Mouse (Mus musculus): ENCODE results near the gene Zfp941. TPM values are rescaled to one million over a fixed set of nuclear protein-coding genes. Genes with fewer than 3 reads are reported as not detected.

Zfp941 gene
- total and polyA plus RNA-seq, 3 experiments: 0.34 TPM; not detected in 2

- in situ Hi-C loops (cut with MboI; ENCODE audit: low pct_ligation_motif_present, low pct_unique_long_range_greater_than_20kb, low sequenced_read_pairs) (loop anchor here (25.0 kb wide), 1 partner anchor 600 kb away; no protein-coding TSS in a partner anchor), dilution Hi-C loops (cut with MboI; ENCODE audit: extremely low pct_ligation_motif_present, extremely low pct_unique_long_range_greater_than_20kb, low sequenced_read_pairs) (no loop called here)
- Histone ChIP-seq H3K4me1 (ENCODE audit: control insufficient read depth in 1 of 2, insufficient read depth in 2 of 2) (no peaks in the 10 kb centered on the region), H3K36me3 (replicated peaks in 1 of 2; ENCODE audit: control insufficient read depth in 1 of 2, insufficient read depth in 1 of 2, low read length in 1 of 2) (no peaks in the 10 kb centered on the region), H3K4me3 (replicated peaks in 1 of 3; ENCODE audit: low read depth in 2 of 3, low read length in 2 of 3, poor library complexity in 1 of 3) (no peak within 1 kb of the TSS), H3K79me2 (replicated peaks; ENCODE audit: control insufficient read depth, extremely low read depth, insufficient read depth, poor library complexity, severe bottlenecking) (no peaks in the 10 kb centered on the region), H3K4me2 (ENCODE audit: insufficient read depth, low read depth, poor library complexity, severe bottlenecking) (no peak within 1 kb of the TSS), H3K27ac (ENCODE audit: insufficient read depth, low read depth) (no peak within 1 kb of the TSS), H3K9me3 (replicated peaks; ENCODE audit: low read length) (peaks cover 2% of the 10 kb centered on the region), H3K9ac (ENCODE audit: insufficient read depth, low read depth) (no peak within 1 kb of the TSS), H3K27me3 (replicated peaks) (peaks cover 50% of the 10 kb centered on the region)
- no peak for DNase-seq (ENCODE audit: extremely low read depth)
- TF ChIP-seq BHLHE40 (IDR thresholded peaks at IDR 0.05; ENCODE audit: low read depth, low read length) (no peak), USF2 (conservative IDR thresholded peaks at IDR 0.05; ENCODE audit: low read depth, low read length) (no peak), ETS1 (conservative IDR thresholded peaks at IDR 0.05; ENCODE audit: low read depth, low read length) (no peak), POLR2A (IDR thresholded peaks at IDR 0.05; ENCODE audit: low read depth, low read length) (no peak), RCOR1 (conservative IDR thresholded peaks at IDR 0.05; ENCODE audit: low read depth, low read length) (no peak), SIN3A (IDR thresholded peaks at IDR 0.05; ENCODE audit: low read length) (no peak), EP300 (IDR thresholded peaks at IDR 0.05; ENCODE audit: low read length) (no peak), PAX5 (IDR thresholded peaks at IDR 0.05; ENCODE audit: low read length) (no peak), MEF2A (IDR thresholded peaks at IDR 0.05; ENCODE audit: borderline replicate concordance, low read depth, low read length) (no peak), KAT2A (IDR thresholded peaks at IDR 0.05; ENCODE audit: insufficient replicate concordance, low read length) (no peak), POLR2AphosphoS2 (IDR thresholded peaks at IDR 0.05; ENCODE audit: low read depth, low read length) (no peak), CHD2 (IDR thresholded peaks at IDR 0.05; ENCODE audit: low read length) (no peak), MAFK (IDR thresholded peaks at IDR 0.05; ENCODE audit: insufficient replicate concordance, low read length) (no peak), ZKSCAN1 (IDR thresholded peaks at IDR 0.05; ENCODE audit: borderline replicate concordance, low read depth, low read length) (no peak), IRF4 (IDR thresholded peaks at IDR 0.05; ENCODE audit: low read depth, low read length) (no peak), CHD1 (IDR thresholded peaks at IDR 0.05; ENCODE audit: low read depth, low read length) (no peak), JUN (IDR thresholded peaks at IDR 0.05; ENCODE audit: insufficient read depth, low read depth, low read length) (no peak), E2F4 (IDR thresholded peaks at IDR 0.05; ENCODE audit: insufficient replicate concordance, low read depth, low read length) (no peak), ZNF384 (IDR thresholded peaks at IDR 0.05; ENCODE audit: low read depth, low read length) (no peak), MAZ (IDR thresholded peaks at IDR 0.05; ENCODE audit: low read depth, low read length) (no peak)
These were observed 34.4 kb downstream of the Zfp941 start, which contains the start of gene Syce1 for GRCm38 (mm10) chr7:140787406-140788052. Gene Syce1, minus strand, starts transcription at chr7:140787852.

- Histone ChIP-seq H3K79me2 (replicated peaks; ENCODE audit: control insufficient read depth, extremely low read depth, insufficient read depth, poor library complexity, severe bottlenecking) (no peaks in the 10 kb centered on the region), H3K9me3 (replicated peaks; ENCODE audit: low read length) (no peaks in the 10 kb centered on the region), H3K36me3 (replicated peaks in 1 of 2; ENCODE audit: control insufficient read depth in 1 of 2, insufficient read depth in 1 of 2, low read length in 1 of 2) (no peaks in the 10 kb centered on the region), H3K4me1 (ENCODE audit: control insufficient read depth in 1 of 2, insufficient read depth in 2 of 2) (no peaks in the 10 kb centered on the region), H3K9ac (ENCODE audit: insufficient read depth, low read depth) (no peak overlapping the region), H3K4me3 (replicated peaks in 1 of 3; ENCODE audit: low read depth in 2 of 3, low read length in 2 of 3, poor library complexity in 1 of 3) (no peak overlapping the region), H3K4me2 (ENCODE audit: insufficient read depth, low read depth, poor library complexity, severe bottlenecking) (no peak overlapping the region), H3K27me3 (replicated peaks) (peaks cover 71% of the 10 kb centered on the region), H3K27ac (ENCODE audit: insufficient read depth, low read depth) (no peak overlapping the region)
- dilution Hi-C loops (cut with MboI; ENCODE audit: extremely low pct_ligation_motif_present, extremely low pct_unique_long_range_greater_than_20kb, low sequenced_read_pairs): no loop called here
- in situ Hi-C loops (cut with MboI; ENCODE audit: low pct_ligation_motif_present, low pct_unique_long_range_greater_than_20kb, low sequenced_read_pairs): loop anchor here (25.0 kb wide), 1 partner anchor 593 kb away; no protein-coding TSS in a partner anchor
- TF ChIP-seq KAT2A (IDR thresholded peaks at IDR 0.05; ENCODE audit: insufficient replicate concordance, low read length) (no peak), ELF1 (IDR thresholded peaks at IDR 0.05; ENCODE audit: low read depth, low read length) (no peak), POLR2AphosphoS2 (IDR thresholded peaks at IDR 0.05; ENCODE audit: low read depth, low read length) (no peak), MAZ (IDR thresholded peaks at IDR 0.05; ENCODE audit: low read depth, low read length) (no peak), E2F4 (IDR thresholded peaks at IDR 0.05; ENCODE audit: insufficient replicate concordance, low read depth, low read length) (no peak), NELFE (IDR thresholded peaks at IDR 0.05; ENCODE audit: low read depth, low read length) (no peak), MAFK (IDR thresholded peaks at IDR 0.05; ENCODE audit: insufficient replicate concordance, low read length) (no peak), MEF2A (IDR thresholded peaks at IDR 0.05; ENCODE audit: borderline replicate concordance, low read depth, low read length) (no peak), ZMIZ1 (IDR thresholded peaks at IDR 0.05; ENCODE audit: low read depth, low read length) (no peak), ETS1 (conservative IDR thresholded peaks at IDR 0.05; ENCODE audit: low read depth, low read length) (no peak), MXI1 (IDR thresholded peaks at IDR 0.05; ENCODE audit: low read depth, low read length) (no peak), USF2 (conservative IDR thresholded peaks at IDR 0.05; ENCODE audit: low read depth, low read length) (no peak), HCFC1 (IDR thresholded peaks at IDR 0.05; ENCODE audit: low read depth, low read length) (no peak), MYC (IDR thresholded peaks at IDR 0.05; ENCODE audit: low read depth, low read length) (no peak), ZKSCAN1 (IDR thresholded peaks at IDR 0.05; ENCODE audit: borderline replicate concordance, low read depth, low read length) (no peak), UBTF (IDR thresholded peaks at IDR 0.05; ENCODE audit: low read depth, low read length) (no peak), BHLHE40 (IDR thresholded peaks at IDR 0.05; ENCODE audit: low read depth, low read length) (no peak), ZNF384 (IDR thresholded peaks at IDR 0.05; ENCODE audit: low read depth, low read length) (no peak), CHD1 (IDR thresholded peaks at IDR 0.05; ENCODE audit: low read depth, low read length) (no peak)
- DNase-seq (ENCODE audit: extremely low read depth): no peak
These were observed 41.4 kb downstream of the Zfp941 start for GRCm38 (mm10) chr7:140780548-140780947.

All from CH12.LX (cell line).